Mouse (Mus musculus): ENCODE data around the gene B3galt5. TPM values are rescaled to one million over a fixed set of nuclear protein-coding genes. Genes with fewer than 3 reads are reported as not detected.

The B3galt5 gene
- polyA plus RNA-seq, 1 experiment from 2014 or later, result 0.37 TPM

GRCm38 (mm10) chr16:96228438-96228837 is 7.2 kb upstream of the B3galt5 start:
- H3K27ac ChIP-seq (replicated peaks), result no peak overlapping the region
- DNase-seq (ENCODE audit: low spot score), result no peak
- WGBS, result 87% methylated on average over 13 of the region's 13 CpGs

GRCm38 (mm10) chr16:96229044-96229555 is 6.5 kb upstream of the B3galt5 start:
- WGBS, result 73% methylated on average over 8 of the region's 8 CpGs
- Histone ChIP-seq H3K36me3 (no peaks in the 10 kb centered on the region), H3K4me3 (no peak overlapping the region), H3K27ac (replicated peaks) (no peak overlapping the region), H3K9me3 (replicated peaks) (no peaks in the 10 kb centered on the region), H3K4me1 (no peaks in the 10 kb centered on the region), H3K27me3 (ENCODE audit: low read depth, poor library complexity, severe bottlenecking) (no peaks in the 10 kb centered on the region)
- DNase-seq (ENCODE audit: low spot score), result no peak

More at GRCm38 (mm10) chr16:96228438-96228837, 7.2 kb upstream of the B3galt5 start:
- H3K36me3 ChIP-seq, result no peaks in the 10 kb centered on the region
- H3K27me3 ChIP-seq (ENCODE audit: low read depth, poor library complexity, severe bottlenecking), result no peaks in the 10 kb centered on the region
- no peak overlapping the region for H3K4me3 ChIP-seq
- no peaks in the 10 kb centered on the region for H3K9me3 ChIP-seq (replicated peaks)
- H3K4me1 ChIP-seq, result no peaks in the 10 kb centered on the region

GRCm38 (mm10) chr16:96230411-96230810 is 5.2 kb upstream of the B3galt5 start:
- no peak overlapping the region for H3K27ac ChIP-seq (replicated peaks)
- 38% methylated on average over 11 of the region's 11 CpGs for WGBS
- H3K9me3 ChIP-seq (replicated peaks), result no peaks in the 10 kb centered on the region
- no peaks in the 10 kb centered on the region for H3K36me3 ChIP-seq
- peak; percentile 77 for DNase-seq (ENCODE audit: low spot score)
- no peak overlapping the region for H3K4me3 ChIP-seq
- peaks cover 5% of the 10 kb centered on the region for H3K4me1 ChIP-seq
- no peaks in the 10 kb centered on the region for H3K27me3 ChIP-seq (ENCODE audit: low read depth, poor library complexity, severe bottlenecking)

- no peak overlapping the region for H3K4me3 ChIP-seq
- 95% methylated on average over 4 of the region's 4 CpGs for WGBS
- DNase-seq (ENCODE audit: low spot score), result no peak
- no peak overlapping the region for H3K27ac ChIP-seq (replicated peaks)
- H3K36me3 ChIP-seq, result no peaks in the 10 kb centered on the region
- H3K9me3 ChIP-seq (replicated peaks), result no peaks in the 10 kb centered on the region
- no peaks in the 10 kb centered on the region for H3K27me3 ChIP-seq (ENCODE audit: low read depth, poor library complexity, severe bottlenecking)
- H3K4me1 ChIP-seq, result peaks cover 10% of the 10 kb centered on the region
Observed at GRCm38 (mm10) chr16:96231251-96231650, 4.3 kb upstream of the B3galt5 start.

GRCm38 (mm10) chr16:96231974-96232373 is 3.6 kb upstream of the B3galt5 start:
- no peaks in the 10 kb centered on the region for H3K27me3 ChIP-seq (ENCODE audit: low read depth, poor library complexity, severe bottlenecking)
- H3K4me1 ChIP-seq, result peaks cover 10% of the 10 kb centered on the region
- WGBS, result 84% methylated on average over 8 of the region's 8 CpGs
- DNase-seq (ENCODE audit: low spot score), result no peak
- no peaks in the 10 kb centered on the region for H3K36me3 ChIP-seq
- H3K9me3 ChIP-seq (replicated peaks), result no peaks in the 10 kb centered on the region
- no peak overlapping the region for H3K27ac ChIP-seq (replicated peaks)
- H3K4me3 ChIP-seq, result no peak overlapping the region

GRCm38 (mm10) chr16:96233996-96234395 is 1.6 kb upstream of the B3galt5 start:
- H3K27ac ChIP-seq (replicated peaks), result no peak overlapping the region
- 88% methylated on average over 8 of the region's 8 CpGs for WGBS
- no peak overlapping the region for H3K4me3 ChIP-seq
- DNase-seq (ENCODE audit: low spot score), result no peak
- H3K9me3 ChIP-seq (replicated peaks), result no peaks in the 10 kb centered on the region
- peaks cover 10% of the 10 kb centered on the region for H3K4me1 ChIP-seq
- no peaks in the 10 kb centered on the region for H3K27me3 ChIP-seq (ENCODE audit: low read depth, poor library complexity, severe bottlenecking)
- H3K36me3 ChIP-seq, result no peaks in the 10 kb centered on the region

GRCm38 (mm10) chr16:96244496-96244895 is 8.9 kb downstream of the B3galt5 start:
- H3K4me3 ChIP-seq, result no peak overlapping the region
- 83% methylated on average over 6 of the region's 6 CpGs for WGBS
- DNase-seq (ENCODE audit: low spot score), result no peak
- H3K9me3 ChIP-seq (replicated peaks), result no peaks in the 10 kb centered on the region; the same call in 1 of the 2 replicates
- 0 out of 2 replicates have a peak, but pooled peaks cover 3% of the 10 kb centered on the region for H3K4me1 ChIP-seq
- no peaks in the 10 kb centered on the region for H3K36me3 ChIP-seq
- H3K27ac ChIP-seq (replicated peaks), result no peak overlapping the region
- H3K27me3 ChIP-seq (ENCODE audit: low read depth, poor library complexity, severe bottlenecking), result no peaks in the 10 kb centered on the region

GRCm38 (mm10) chr16:96249635-96250034 is 14.0 kb downstream of the B3galt5 start:
- no peak overlapping the region for H3K27ac ChIP-seq (replicated peaks)
- whole genome bisulfite sequencing, result 92% methylated on average over 7 of the region's 7 CpGs
- no peaks in the 10 kb centered on the region for H3K27me3 ChIP-seq (ENCODE audit: low read depth, poor library complexity, severe bottlenecking)
- no peaks in the 10 kb centered on the region for H3K4me1 ChIP-seq
- DNase-seq (ENCODE audit: low spot score), result no peak
- no peaks in the 10 kb centered on the region for H3K36me3 ChIP-seq
- H3K9me3 ChIP-seq (replicated peaks), result no peaks in the 10 kb centered on the region; the same call in 1 of the 2 replicates
- H3K4me3 ChIP-seq, result no peak overlapping the region

GRCm38 (mm10) chr16:96252146-96252545 is 16.5 kb downstream of the B3galt5 start:
- Histone ChIP-seq H3K36me3 (no peaks in the 10 kb centered on the region), H3K27ac (replicated peaks) (no peak overlapping the region), H3K27me3 (ENCODE audit: low read depth, poor library complexity, severe bottlenecking) (no peaks in the 10 kb centered on the region), H3K9me3 (replicated peaks) (no peaks in the 10 kb centered on the region; the same call in 1 of the 2 replicates), H3K4me1 (no peaks in the 10 kb centered on the region), H3K4me3 (no peak overlapping the region)
- DNase-seq (ENCODE audit: low spot score), result no peak
- WGBS, result 94% methylated on average over 1 of the region's 1 CpGs

GRCm38 (mm10) chr16:96258429-96258828 is 22.8 kb downstream of the B3galt5 start:
- H3K27me3 ChIP-seq (ENCODE audit: low read depth, poor library complexity, severe bottlenecking), result no peaks in the 10 kb centered on the region
- no peaks in the 10 kb centered on the region for H3K4me1 ChIP-seq
- WGBS, result 84% methylated on average over 8 of the region's 8 CpGs
- H3K27ac ChIP-seq (replicated peaks), result no peak overlapping the region
- H3K36me3 ChIP-seq, result no peaks in the 10 kb centered on the region
- no peak overlapping the region for H3K4me3 ChIP-seq
- no peak for DNase-seq (ENCODE audit: low spot score)
- no peaks in the 10 kb centered on the region for H3K9me3 ChIP-seq (replicated peaks)

- WGBS, result 88% methylated on average over 2 of the region's 2 CpGs
- no peak overlapping the region for H3K4me3 ChIP-seq
- H3K27ac ChIP-seq (replicated peaks), result no peak overlapping the region
- H3K36me3 ChIP-seq, result no peaks in the 10 kb centered on the region
- no peak for DNase-seq (ENCODE audit: low spot score)
- H3K9me3 ChIP-seq (replicated peaks), result no peaks in the 10 kb centered on the region
- H3K4me1 ChIP-seq, result no peaks in the 10 kb centered on the region
- H3K27me3 ChIP-seq (ENCODE audit: low read depth, poor library complexity, severe bottlenecking), result no peaks in the 10 kb centered on the region; the same call in 1 of the 2 replicates
Observed at GRCm38 (mm10) chr16:96271736-96272135, 36.1 kb downstream of the B3galt5 start.

GRCm38 (mm10) chr16:96272929-96273619 is 37.5 kb downstream of the B3galt5 start:
- no peak overlapping the region for H3K4me3 ChIP-seq
- no peaks in the 10 kb centered on the region for H3K36me3 ChIP-seq
- no peaks in the 10 kb centered on the region; the same call in 1 of the 2 replicates for H3K27me3 ChIP-seq (ENCODE audit: low read depth, poor library complexity, severe bottlenecking)
- no peak for DNase-seq (ENCODE audit: low spot score)
- H3K9me3 ChIP-seq (replicated peaks), result no peaks in the 10 kb centered on the region
- H3K27ac ChIP-seq (replicated peaks), result no peak overlapping the region
- no peaks in the 10 kb centered on the region for H3K4me1 ChIP-seq
- 72% methylated on average over 14 of the region's 14 CpGs for WGBS

- no peak overlapping the region for H3K4me3 ChIP-seq
- H3K4me1 ChIP-seq, result peaks cover 26% of the 10 kb centered on the region
- H3K36me3 ChIP-seq, result no peaks in the 10 kb centered on the region
- DNase-seq (ENCODE audit: low spot score), result no peak
- peaks cover 34% of the 10 kb centered on the region for H3K27me3 ChIP-seq (ENCODE audit: low read depth, poor library complexity, severe bottlenecking)
- H3K27ac ChIP-seq (replicated peaks), result no peak overlapping the region
- no peaks in the 10 kb centered on the region for H3K9me3 ChIP-seq (replicated peaks)
- WGBS, result 78% methylated on average over 3 of the region's 3 CpGs
Observed at GRCm38 (mm10) chr16:96276596-96276995, 41.0 kb downstream of the B3galt5 start.

All from midbrain, embryonic 10.5 days (tissue).